ENCODE assay signal across 12 mouse cellular contexts in the genomic region with DNA sequence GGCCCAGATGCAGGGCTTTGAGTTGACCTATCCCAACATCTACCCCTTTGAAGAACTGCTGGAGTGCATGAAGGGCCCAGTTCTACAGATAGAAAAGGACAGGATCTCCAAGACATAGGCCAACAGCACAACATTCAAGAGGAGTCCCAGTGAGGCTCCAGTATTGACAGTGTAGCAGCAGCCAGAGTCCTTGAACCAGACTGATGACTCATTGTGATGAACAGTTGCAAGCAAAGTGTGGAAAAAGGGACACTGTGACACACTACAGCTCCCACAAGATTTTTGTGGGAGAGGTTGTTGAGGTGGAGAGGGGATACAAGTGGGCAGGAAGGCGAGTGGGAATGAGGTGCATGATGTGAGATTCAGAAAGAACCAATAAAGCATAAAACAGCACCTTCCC.
DNase-seq lines count a peak whose midpoint lies in the region.
"Had no signal": no experiment of that assay in that cellular context is flagged by ENCODE, and none has a peak within 500 bp of the region (broad histone marks: within the 10 kb centered on the region; RNA-seq: fewer than 3 reads in every experiment).

No protein-coding gene starts in this region.

- DNase-seq in adrenal gland, adult (ENCODE audit: inconsistent age in 2 of 2, low spot score in 1 of 2), result peak; percentile 37 to 83
- no peak for DNase-seq in adrenal gland, postnatal 4 days (ENCODE audit: low spot score in 2 of 2)
- DNase-seq in 416B (ENCODE audit: low read depth), result peak; percentile 33
- peak; percentile 32 for DNase-seq in adrenal gland, postnatal 10 days
- DNase-seq in brain, adult 2 months (ENCODE audit: low read depth, low spot score), result peak; percentile 31
- no peak for DNase-seq in B cell, adult 2 months
- DNase-seq in layer of hippocampus, adult 18-20 months (ENCODE audit: low spot score in 2 of 2), result no peak
- DNase-seq: cerebellum, adult 2 months; cerebellum, postnatal 10 days; gastrocnemius, postnatal 14 days; heart, postnatal 4 days; kidney, adult 8-10 months had no signal

Comparison
In these comparisons a context has a peak if more than half of its experiments do, and no peak if none do; other contexts are left out.
1. DNase-seq: peak in adrenal gland, adult (2 of 2), 416B (single experiment), adrenal gland, postnatal 10 days (single experiment) and brain, adult 2 months (single experiment); none in adrenal gland, postnatal 4 days (0 of 2), B cell, adult 2 months (0 of 2) and layer of hippocampus, adult 18-20 months (0 of 2).